Mouse (Mus musculus) brain, embryonic 14.5 days (tissue): Measurements from ENCODE around the gene Ing4.

ENCODE experiments used
- CTCF ChIP-seq: fragments of 200-500 bp; IDR thresholded peaks from 2 replicates; pipeline ENCODE4 v1.5.1; 2012; ENCODE audit warnings: inconsistent platforms, mild to moderate bottlenecking, moderate library complexity, borderline replicate concordance; ENCODE audit not compliant: insufficient read depth, insufficient read length; ENCODE audit errors: extremely low read depth
- POLR2A ChIP-seq: fragments of 200-500 bp; IDR thresholded peaks from 2 replicates; pipeline ENCODE4 v1.6.1; 2012; ENCODE audit warnings: mild to moderate bottlenecking, inconsistent platforms, borderline replicate concordance; ENCODE audit not compliant: poor library complexity, insufficient read depth, insufficient read length, severe bottlenecking; ENCODE audit errors: extremely low read depth

GRCm38 (mm10) chr6:125003706-125004105, 35.9 kb upstream of the Ing4 start:
- TF ChIP-seq POLR2A (no peak), CTCF (no peak)
